Mouse (Mus musculus) spleen, postnatal 10 days (tissue): Measurements from ENCODE around the gene Shroom3.
A peak's percentile ranks its signal among the peaks of the same experiment; 100 is the strongest.
"Not testable (repeated sequence)": the region's sequence is repeated elsewhere in the genome, so short reads cannot be mapped to it uniquely, and the experiment has no call there.

Experiments
- DNase-seq, 2 experiments: peaks; one replicate each; pipeline ENCODE4 v3.0.0; 2021 to 2022; ENCODE audit warnings: low spot score in 2 of 2

The Shroom3 gene

DNA sequence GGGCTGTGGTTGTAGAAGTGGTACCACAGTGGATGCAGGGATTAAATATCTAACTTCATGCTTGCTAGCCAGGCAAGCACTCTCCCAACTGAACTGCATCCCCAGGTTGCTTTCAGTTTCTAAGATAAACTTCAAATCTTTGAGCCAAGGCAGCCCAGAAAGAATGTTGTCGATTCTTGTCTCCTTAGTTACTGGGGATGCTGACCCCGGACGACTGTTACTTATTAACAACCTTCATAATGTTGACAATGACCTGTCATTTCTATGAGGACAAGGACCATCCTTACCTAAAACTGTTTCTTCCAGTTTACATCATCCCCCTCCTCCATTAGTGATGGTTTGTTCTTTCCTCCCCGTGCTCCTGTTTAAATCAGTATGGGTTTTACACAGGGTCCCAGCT, 210.0 kb downstream of the Shroom3 start:
- DNase-seq, result no peak

DNA sequence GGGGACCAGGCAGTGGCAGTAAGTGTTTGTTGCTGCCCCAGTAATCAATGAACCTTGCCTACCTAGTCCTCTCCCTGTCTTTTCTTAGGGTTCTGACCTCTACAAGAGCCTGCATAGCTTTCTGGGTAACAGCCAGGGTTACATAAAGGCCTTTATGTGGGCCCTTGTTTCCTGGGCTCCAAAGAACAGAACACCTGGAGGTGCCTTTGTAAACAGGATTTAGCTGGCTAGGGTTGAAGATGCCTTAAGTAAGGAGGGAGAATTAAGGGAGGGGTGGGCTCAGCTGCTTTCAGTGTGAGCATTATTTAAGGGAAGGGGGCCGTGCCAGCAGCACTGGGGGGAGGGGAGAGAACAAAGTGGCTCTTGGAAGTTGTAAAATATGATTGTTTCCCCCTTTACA, 210.5 kb downstream of the Shroom3 start:
- no peak for DNase-seq

DNA sequence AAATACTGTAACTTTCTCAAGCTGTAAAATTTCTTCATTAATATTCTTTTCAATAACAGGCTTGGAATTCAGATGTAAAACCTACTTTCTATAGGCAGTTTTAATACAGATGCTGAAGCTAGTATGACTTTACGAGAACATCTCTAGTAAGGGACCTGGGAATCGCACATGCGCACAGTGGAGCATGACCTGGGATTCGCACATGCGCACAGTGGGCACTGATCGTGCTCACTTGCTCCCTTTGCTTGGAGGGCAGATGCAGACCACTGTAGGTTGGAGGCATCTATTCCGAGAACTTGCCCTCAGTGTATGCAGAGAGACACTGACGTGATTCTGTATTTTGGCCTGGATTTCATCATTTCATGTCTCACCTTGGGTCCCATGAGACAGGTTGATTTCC, 212.6 kb downstream of the Shroom3 start:
- no peak for DNase-seq

DNA sequence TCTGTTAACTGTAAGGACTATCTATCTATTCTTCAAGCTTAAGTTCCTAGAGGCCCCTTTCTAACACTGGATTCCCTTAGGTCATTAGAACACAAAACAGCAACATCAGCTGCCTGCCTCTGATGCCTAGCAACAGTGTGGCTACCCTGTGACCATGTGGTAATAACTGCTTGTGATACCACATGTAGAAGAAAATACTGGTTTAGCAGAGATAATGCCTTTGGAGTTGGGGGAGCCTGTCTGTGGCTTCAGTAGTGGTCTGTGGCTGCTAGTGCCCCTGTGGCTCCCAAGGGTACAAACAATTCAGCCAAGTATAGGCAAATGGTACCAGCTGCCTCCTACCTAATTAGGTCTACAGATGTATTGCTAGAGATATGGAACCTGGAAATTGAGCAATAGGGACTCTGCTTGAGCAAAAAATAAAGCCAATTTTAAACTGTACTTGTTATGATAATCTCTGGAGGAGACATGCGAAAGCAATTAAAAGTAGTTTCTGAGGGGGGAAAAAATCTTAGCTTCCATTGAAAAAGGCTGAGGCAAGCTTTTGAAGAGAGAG, 213.6 kb downstream of the Shroom3 start:
- DNase-seq, result no peak

DNA sequence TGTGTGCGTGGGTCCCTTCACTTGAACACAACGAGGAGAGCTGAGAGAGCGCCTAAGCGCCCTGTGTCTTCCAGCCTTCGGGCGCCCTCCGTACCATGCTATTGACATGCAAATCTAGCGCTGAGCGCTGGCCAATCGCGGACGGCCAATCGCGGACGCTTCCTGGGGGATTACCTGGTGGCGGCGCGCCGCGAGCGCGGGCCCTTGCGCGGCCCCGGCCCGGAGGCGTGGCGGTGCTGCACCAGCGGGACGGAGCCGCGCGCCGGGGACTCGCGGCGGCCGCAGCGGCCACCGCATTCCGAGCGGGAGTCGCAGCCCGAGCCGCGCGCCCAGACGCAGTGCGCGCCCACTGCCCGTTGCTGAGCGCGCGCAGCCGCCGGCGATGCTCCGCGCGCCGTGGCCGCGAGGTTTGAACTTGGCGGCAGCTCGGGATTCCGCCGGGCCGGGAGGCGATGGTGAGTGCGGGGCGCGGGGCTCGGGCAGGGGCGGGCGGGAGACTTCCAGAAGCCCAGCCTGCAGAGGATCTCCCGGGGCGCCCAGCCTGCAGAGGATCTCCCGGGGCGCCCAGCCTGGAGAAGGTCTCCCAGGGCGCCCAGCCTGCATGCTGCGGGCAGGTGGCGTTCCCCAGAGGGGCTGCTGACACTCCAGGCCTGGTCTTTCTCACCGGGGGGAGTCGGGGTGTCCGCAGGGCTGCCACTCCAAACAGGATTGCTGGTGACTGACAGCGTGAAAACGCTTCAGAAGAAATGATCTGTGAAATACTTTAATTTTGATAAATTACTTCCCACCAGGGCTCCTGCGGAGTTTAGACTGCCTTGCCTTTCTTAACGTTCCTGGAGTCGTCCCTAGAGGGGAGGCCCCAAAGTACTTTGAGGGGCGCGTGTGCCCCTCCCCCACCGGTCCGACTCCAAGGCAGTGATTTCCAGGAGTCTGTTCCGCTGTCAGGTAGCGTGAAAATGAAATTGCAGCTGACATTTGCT, 214.8 kb downstream of the Shroom3 start:
- DNase-seq, result peak in 1 of 2 experiments; percentile 56

DNA sequence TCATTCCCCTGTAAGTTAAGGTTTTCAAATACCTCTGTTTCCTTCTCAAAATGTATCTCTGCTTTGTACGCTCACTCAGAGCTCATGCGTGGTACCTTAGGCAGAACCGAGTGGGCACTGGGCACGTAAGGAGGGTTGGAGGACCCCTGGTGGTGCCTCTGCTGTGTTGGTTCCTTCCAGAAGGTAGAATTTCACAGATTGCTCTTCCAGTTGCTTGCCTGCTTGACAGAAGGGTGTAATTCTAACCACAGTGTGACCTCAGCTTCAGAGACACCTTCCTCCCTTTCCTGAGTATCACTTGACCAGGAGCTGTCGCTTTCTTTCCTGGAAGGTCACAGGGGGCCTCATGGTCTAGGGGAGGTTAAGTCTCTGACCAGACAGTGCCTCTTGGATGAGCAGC, 217.2 kb downstream of the Shroom3 start:
- no peak for DNase-seq

DNA sequence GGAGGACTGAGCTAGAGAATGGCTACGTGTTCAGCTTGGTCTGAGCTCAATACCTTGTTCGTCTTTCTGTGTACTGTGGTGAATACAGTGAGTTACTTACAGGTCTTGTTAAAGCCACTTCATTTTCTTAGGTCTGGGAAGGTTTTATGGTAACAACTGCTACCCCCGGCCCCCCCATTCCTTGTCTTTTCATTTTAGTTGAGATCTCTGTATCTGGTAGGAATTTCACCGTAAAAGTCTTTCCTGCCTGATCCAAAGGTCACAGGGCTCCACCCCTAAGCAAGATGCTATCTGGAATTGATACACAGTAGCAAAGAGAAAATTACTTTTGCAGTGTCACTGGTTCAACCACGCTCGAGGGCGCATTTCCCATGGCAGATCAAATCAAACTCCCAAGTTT, 218.6 kb downstream of the Shroom3 start:
- DNase-seq, result no peak

DNA sequence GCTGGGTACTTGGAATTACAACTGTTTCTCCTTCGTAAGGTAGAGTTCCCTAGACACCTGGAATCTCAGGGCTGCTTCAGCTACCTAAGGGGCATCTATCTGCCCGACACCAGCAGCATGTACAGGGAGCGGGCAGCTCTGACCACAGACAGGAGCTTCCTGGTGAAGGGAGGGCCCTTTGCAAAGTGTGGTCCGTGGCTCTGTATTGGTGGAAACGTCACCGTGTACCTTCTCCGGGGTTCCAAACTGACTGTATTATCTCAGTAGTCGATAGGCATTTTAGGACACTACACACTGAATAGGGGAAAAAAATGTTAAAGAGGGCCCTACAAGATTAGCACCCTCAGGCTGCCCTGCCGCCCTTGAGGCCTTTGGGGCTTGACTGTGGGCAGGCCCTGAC, 221.9 kb downstream of the Shroom3 start:
- DNase-seq, result no peak

DNA sequence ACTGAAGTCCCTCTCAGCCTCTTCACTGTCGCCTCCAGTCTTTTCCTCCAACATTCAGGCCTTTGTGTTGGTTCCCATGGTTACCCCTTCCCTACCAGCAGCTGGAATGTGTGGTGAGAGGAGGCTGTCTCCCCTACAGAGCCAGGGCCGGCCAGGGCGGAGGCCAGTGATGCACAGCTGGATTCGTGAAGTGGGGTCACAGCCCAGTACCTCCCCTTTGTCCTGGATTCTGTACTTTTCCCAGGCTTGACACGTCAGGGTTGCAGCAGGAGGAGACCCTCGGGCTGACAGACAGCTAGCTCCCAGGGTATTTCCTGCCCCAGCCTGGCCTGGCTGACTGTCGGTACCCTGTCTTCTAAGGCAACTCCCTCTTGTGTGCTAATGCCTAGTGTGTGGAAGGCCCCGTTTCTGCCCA, 222.4 kb downstream of the Shroom3 start:
- DNase-seq, result no peak

DNA sequence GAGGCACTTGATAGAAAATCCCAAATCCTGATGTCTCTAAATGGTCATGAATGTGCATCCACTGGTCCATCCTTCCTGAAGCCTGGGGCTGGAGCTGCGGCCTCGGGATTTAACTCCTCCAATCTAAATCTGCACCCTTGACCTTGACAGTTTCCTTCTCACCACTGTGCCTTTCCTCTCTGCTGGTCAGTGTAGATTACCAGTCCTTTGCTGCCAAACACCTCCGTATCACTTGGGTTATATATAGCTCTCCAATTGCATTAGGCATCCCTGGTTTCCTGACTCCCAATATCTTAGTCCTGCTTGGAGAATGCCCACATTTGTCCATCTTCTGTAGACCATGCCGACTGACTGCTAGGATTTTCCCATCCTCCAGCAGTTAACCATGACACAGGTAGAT, 225.0 kb downstream of the Shroom3 start:
- DNase-seq, result no peak

DNA sequence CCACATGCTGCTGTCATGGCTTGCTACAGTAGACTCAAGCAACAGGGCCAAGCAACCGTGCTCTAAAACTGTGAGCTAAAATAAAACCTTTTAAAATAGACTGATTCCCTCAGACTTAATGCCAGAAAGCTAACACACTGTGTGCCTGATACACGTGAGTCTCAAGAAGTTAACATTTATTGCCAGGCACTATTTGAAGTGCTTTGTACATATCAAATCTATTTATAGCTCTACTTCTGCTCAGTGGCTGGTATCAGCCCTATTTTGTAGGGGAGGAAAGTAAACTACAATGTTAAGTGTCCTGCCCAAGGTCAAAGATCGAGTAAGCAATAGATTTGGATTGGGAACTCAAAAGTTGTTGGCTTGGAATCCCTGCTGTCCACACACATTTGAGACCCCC, 227.6 kb downstream of the Shroom3 start:
- DNase-seq, result no peak

DNA sequence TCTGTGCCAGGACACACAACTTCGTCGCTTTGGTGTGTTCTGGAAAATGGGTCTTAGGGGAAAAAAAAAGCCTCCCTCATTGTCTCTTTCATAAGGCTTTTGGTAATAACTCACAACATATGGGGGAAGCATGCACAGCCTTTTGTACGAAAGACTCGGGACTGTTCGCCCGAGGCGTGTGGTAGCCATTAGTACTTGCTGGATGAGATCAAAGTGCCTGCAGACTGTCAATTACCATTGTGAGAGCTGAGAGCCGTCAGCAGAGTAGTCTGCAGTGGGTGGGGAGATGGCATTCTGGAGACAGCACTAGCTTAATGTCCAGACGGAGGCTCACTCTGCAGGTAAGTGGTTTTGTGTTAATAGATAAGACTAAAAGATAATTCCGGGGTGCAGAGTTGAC, 232.2 kb downstream of the Shroom3 start:
- no peak for DNase-seq

DNA sequence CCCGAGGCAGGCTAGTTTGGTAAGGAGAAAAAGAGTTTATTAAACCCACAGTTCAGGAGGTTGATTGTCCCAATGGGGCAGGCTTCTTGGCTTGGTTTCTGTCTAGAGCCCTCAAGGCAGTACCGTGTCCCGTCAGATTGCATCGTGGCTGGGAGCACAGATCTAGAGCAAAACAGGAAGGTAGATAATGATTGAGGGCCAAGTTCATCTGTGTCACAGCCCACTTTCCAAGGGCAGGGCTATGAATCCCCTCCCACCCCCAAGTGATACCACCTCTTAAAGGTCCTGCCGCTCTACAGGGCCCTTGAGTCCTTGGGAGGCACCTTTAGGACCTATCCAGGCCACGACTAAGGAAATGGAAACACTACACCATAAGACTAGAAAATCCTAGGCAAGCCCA, 234.5 kb downstream of the Shroom3 start:
- no peak for DNase-seq

DNA sequence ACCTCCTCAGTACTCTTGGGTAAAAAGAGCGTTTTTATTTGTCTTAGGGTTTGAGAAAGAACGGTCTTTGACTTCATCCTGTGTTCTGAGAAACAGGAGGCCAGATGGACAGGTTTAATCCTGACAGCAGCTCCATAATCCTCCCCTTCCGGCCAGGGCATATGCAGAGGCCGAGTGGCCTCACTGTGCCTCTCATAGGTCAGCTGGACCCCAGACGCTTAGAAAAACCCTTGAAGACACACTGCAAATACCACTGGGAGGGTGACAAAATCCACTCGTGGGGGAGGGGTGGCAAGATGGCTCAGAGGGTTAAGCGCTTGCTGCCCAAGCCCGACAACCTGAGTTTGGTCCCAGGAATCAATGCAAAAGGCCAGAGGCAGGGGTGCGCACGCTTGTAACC, 234.9 kb downstream of the Shroom3 start:
- DNase-seq, result no peak

DNA sequence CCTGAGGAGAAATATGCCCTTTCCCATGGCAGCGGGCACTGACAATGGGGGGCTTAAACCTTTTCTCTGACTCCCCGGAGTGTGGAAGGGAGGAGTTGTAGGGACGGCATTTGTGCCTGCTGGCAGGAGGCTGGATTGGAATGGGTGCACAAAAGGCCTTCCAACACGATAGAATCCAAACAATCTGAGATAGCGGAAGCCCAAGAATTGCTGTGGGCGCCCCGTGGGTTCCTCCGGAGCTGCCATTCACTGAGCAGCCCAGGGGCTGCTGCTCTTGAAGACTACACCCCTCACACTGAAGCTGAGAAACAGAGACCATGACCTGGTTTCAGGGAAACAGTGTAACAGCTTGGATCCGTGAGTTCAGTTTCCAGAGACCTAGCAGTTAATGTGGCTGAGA, 235.6 kb downstream of the Shroom3 start:
- no peak for DNase-seq

DNA sequence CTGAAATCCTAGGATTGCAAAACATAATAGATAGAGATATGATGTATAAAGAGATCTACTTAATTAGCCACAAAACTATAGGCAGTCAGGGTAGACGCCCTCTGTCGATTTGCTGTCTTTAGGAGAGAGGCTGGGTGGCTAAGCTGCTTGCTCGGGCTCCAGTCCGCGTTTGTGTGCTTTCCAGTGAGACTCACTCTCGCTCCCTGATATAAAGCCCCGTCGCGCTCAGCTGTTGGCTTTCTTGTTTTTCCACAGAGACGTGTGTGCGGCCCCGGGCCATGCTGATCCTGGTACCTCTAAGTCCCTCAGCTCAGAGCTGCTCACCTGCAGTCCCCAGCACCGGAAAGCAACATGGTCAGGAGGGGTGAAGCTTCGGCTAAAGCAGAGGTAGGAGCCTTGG, 236.2 kb downstream of the Shroom3 start:
- DNase-seq, result no peak

DNA sequence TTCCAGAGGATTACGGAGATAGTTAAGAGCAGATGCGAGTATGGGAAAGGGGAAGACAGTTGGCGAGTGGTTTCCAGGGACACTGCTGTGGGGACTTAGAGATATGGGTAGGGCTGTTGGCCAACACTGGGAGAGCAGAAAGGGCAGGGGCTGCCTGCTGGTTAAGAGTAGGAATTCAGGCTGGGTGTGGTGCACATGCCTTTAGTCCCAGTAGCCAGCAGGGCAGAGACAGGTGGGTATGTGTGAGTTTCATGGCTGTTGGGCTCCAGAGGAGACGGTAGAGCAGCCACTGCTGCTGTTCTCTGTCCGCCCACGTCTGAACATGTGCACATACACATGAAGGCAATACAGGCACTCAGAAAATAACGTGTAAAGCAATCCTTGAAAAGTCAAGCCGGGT, 237.7 kb downstream of the Shroom3 start:
- no peak for DNase-seq

DNA sequence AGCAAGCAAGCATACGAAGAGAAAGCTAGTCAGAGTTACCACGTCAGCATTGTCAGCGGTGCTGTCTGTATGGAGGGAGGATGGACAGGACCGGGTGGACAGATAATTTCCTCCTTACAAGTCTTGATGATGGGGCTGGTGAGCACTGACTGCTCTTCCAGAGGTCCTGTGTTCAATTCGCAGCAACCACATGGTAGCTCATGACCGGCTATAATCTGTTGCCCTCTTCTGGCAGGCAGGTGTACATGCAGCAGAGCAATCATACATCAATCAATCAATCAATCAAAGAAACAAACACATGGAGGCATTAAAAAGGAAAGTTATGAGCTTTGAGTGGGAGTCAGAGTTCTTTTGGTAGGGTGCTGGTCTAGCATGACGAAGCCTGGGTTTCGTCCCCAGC, 238.5 kb downstream of the Shroom3 start:
- no peak for DNase-seq

DNA sequence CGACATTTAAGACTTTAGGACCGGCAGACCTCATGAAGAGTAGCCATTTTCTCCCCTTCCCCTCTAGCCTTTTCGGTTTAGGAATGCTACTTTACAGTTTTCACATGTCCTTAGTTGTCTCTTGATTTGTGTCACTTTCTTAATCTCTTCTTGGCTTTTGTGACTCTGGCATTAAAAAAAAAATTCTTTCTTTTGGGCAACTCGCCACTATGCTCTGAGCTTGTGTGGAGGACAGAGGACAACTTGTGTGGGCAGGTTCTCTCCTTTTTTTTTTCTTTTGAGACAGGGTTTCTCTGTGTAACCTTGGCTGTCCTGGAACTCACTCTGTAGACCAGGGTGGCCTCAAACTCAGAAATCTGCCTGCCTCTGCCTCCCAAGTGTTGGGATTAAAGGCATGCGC, 239.7 kb downstream of the Shroom3 start:
- DNase-seq, result not testable (repeated sequence)

DNA sequence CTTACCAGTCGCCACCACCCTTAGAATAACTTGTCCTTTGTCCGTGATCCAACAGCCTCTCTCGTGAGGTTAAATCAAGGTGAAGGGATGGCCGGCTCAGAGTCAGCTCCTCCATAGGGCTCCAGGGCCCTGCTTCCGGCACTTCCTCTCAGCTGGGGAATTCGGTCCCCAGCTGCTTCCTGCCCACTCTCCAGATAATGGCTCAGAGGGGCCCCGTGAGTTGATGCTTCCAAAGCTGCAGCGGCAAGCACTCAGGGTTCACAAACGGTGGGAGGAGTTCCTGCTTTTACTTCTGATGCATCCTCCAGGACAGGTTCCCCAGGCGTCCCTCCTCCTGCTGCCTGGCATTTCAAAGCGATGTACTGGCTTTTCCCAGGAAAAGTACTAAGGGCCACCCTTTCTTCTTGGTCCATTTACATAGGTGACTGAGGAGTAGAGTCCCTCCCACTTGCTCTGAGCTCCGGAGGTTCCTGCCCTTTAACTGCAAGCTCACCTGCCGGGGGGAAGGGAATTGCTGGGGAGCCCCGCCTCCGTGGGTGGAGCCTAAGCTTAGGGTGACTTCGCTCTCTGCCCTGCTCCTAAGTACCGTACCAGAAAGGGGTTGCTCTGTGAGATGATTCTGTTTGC, 241.7 kb downstream of the Shroom3 start:
- DNase-seq, result peak in 1 of 2 experiments; percentile 47

DNA sequence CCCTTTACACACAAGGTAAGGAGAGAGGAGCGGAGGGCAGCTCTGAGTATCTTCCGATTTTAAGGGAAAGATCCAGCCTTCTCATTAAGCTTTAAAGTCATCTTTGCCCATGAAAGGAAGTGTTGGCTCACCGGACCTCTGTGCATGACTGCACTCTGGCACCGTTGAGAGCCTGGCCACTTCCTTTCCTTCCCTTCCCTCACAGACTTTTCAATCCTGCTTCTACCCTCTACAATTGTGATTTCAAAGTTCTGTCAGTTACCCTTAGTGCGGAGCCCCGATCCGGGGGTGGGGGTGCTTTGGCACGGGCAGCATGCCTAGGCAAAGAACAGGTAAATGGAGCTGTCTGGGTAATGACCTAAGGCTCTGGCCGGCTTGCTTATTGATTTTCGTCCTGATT, 244.4 kb downstream of the Shroom3 start:
- no peak for DNase-seq

DNA sequence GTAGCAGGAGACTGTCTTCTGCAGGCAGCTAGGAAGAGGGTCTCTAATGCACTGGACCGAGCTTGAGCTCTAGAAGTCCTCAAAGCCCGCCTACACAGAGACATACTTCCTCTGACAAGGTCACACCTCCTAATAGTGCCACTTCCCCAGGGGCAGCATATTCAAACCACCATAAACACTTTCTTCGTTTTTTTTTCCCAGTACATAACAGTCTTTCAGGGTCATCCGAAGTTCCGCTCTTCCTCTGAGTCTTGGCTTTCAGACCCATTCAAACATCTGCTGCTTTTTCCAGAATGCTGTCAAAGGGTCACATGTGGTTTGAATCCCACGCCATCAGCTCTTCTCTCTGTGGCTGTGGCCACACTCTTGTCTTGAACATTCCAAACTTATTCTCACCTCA, 247.3 kb downstream of the Shroom3 start:
- DNase-seq, result no peak

DNA sequence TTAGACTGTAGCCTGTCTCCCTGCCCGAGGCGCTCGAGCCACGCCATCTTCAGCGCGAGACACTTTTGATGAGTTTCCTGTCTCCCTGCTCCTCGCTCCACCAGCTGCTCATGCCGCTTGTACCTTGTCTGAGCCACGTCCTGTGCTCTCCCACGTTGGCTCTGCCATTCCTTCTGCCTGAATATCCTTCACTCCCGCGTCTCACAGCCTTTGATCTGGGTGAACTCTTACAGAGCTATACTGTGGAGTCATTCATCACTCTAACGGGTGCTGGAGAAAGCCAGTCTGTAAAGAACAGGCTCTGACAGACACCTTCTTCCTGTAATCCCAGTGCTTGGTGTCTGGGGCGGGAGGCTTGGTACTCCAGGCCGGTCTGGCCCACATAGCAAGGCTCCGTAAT, 248.1 kb downstream of the Shroom3 start:
- DNase-seq, result no peak
